Mouse (Mus musculus): ENCODE data around the gene Cadps2. TPM values are rescaled to one million over a fixed set of nuclear protein-coding genes. Genes with fewer than 3 reads are reported as not detected.

The Cadps2 gene
- total and polyA plus RNA-seq, 2 experiments from 2014 or later, result 7.3 to 23.0 TPM

DNA sequence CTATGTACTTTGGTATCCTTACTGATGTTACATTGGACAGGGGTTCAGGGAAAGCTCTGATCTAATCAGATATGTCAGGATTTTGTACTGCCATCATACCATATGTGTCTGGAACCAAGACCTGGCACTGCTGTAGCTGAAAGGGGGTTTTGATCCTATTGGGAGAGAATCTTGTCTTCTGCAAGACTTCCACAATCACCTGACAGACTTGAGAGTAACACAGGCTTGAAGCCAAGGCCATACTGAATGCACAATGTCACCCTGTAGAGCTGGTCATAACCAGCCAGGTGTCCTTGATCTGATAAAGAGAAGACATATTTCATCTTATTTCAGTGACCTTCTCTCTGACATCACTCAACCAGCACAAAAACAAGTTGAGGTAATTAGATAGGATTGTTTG lies 30.8 kb upstream of the Cadps2 start:
- Histone ChIP-seq H3K27me3 (ENCODE audit: insufficient read depth, low read length) (no peaks in the 10 kb centered on the region), H3K36me3 (ENCODE audit: insufficient read depth, low read length) (no peaks in the 10 kb centered on the region), H3K4me3 (ENCODE audit: low read depth, low read length) (no peak overlapping the region), H3K4me1 (ENCODE audit: insufficient read depth, low read length) (no peaks in the 10 kb centered on the region), H3K4me2 (ENCODE audit: low read depth, low read length, poor library complexity, severe bottlenecking) (no peak overlapping the region), H3K27ac (ENCODE audit: low read depth, low read length) (no peak overlapping the region), H3K9ac (replicated peaks; ENCODE audit: low read length, poor library complexity, severe bottlenecking) (no peak overlapping the region), H3K9me3 (ENCODE audit: low read length) (no peaks in the 10 kb centered on the region)
- ATAC-seq (ENCODE audit: low FRiP score) (no peak), DNase-seq (ENCODE audit: low spot score) (peak; percentile 54)
- no peak for TF ChIP-seq CTCF (IDR thresholded peaks at IDR 0.05)

DNA sequence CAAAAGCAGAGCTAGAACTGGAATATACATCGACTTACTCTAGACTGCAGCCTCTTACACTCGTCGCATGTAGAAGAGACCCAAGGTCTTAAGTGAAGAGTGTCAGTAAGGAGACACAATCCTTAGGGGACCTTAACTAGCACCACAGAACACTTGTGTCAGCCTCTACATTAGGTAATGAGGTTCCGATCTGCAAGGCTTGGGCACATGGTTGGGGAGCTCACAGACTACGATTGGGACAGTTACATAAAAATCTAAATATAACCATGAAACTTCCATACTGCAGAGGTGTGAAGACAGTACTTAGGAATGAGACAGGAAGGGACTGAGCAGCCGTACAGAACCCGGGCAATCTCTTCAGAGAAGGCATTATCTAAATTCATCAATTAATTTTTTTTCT lies 27.1 kb upstream of the Cadps2 start:
- no peaks in the 10 kb centered on the region for H3K27me3 ChIP-seq (ENCODE audit: insufficient read depth, low read length)
- no peak overlapping the region for H3K4me2 ChIP-seq (ENCODE audit: low read depth, low read length, poor library complexity, severe bottlenecking)
- no peak for TF ChIP-seq CTCF (IDR thresholded peaks at IDR 0.05)
- WGBS, result 95% methylated on average over 7 of the region's 7 CpGs
- no peaks in the 10 kb centered on the region for H3K36me3 ChIP-seq (ENCODE audit: insufficient read depth, low read length)
- DNase-seq (ENCODE audit: low spot score) (no peak), ATAC-seq (ENCODE audit: low FRiP score) (no peak)
- H3K9me3 ChIP-seq (ENCODE audit: low read length), result no peaks in the 10 kb centered on the region
- no peak overlapping the region for H3K4me3 ChIP-seq (ENCODE audit: low read depth, low read length)
- H3K27ac ChIP-seq (ENCODE audit: low read depth, low read length), result no peak overlapping the region
- H3K9ac ChIP-seq (replicated peaks; ENCODE audit: low read length, poor library complexity, severe bottlenecking), result no peak overlapping the region
- no peaks in the 10 kb centered on the region for H3K4me1 ChIP-seq (ENCODE audit: insufficient read depth, low read length)

DNA sequence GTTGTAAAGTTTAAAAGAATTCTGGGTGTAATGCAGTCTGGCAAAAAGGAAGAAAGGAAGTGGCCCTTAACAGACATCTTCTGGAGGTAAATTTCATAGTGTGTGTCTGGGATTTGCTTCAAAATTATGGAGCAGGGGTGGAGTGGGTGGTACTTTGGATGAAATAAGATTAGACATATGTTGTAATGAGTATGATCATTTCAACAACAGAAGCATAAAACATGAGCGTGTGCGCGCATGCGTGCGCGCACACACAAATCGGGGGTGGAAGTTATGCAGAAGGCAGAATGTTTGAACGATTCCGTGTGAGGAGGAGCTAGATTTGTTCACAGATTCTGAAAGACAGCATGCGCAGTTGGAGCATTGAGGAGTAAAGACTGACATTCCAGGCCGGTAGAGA lies 14.2 kb upstream of the Cadps2 start:
- DNase-seq (ENCODE audit: low spot score), result no peak
- WGBS, result 94% methylated on average over 11 of the region's 11 CpGs
- no peaks in the 10 kb centered on the region for H3K4me1 ChIP-seq (ENCODE audit: insufficient read depth, low read length)
- TF ChIP-seq CTCF (IDR thresholded peaks at IDR 0.05), result no peak
- no peak overlapping the region for H3K9ac ChIP-seq (replicated peaks; ENCODE audit: low read length, poor library complexity, severe bottlenecking)
- H3K9me3 ChIP-seq (ENCODE audit: low read length), result no peaks in the 10 kb centered on the region
- no peaks in the 10 kb centered on the region; the same call in 1 of the 2 replicates for H3K27me3 ChIP-seq (ENCODE audit: insufficient read depth, low read length)
- no peak overlapping the region for H3K27ac ChIP-seq (ENCODE audit: low read depth, low read length)
- no peak for ATAC-seq (ENCODE audit: low FRiP score)
- no peak overlapping the region for H3K4me2 ChIP-seq (ENCODE audit: low read depth, low read length, poor library complexity, severe bottlenecking)
- H3K36me3 ChIP-seq (ENCODE audit: insufficient read depth, low read length), result no peaks in the 10 kb centered on the region
- H3K4me3 ChIP-seq (ENCODE audit: low read depth, low read length), result no peak overlapping the region

DNA sequence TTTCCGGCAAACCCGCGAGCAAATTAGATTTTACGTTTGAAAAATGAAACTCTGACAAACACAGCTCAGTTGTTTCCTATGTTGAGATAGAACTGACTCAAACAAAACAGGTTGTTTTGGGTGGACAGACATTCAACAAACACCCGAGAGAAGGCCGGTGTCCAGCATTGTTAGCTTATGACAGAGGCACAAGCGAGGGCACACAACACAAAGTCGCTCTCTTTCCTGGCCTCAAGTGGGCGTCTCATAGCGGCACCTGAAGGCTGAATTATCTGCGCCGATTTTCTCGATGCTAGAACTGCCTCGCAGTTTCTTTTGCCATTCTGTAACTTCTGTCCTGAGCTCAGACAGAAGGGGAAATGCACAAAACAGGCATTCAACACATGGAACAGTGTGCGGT lies 780 bp upstream of the Cadps2 start:
- no peak for ATAC-seq (ENCODE audit: low FRiP score)
- TF ChIP-seq CTCF (IDR thresholded peaks at IDR 0.05), result peak; percentile 51; the same call in 1 of the 2 replicates
- no peaks in the 10 kb centered on the region for H3K36me3 ChIP-seq (ENCODE audit: insufficient read depth, low read length)
- H3K4me2 ChIP-seq (ENCODE audit: low read depth, low read length, poor library complexity, severe bottlenecking), result peak overlapping the region; percentile 94
- WGBS, result 1% methylated on average over 15 of the region's 15 CpGs
- H3K4me3 ChIP-seq (ENCODE audit: low read depth, low read length), result peak overlapping the region; percentile 74
- DNase-seq (ENCODE audit: low spot score), result peak; percentile 59
- peaks cover 4% of the 10 kb centered on the region; the same call in 1 of the 2 replicates for H3K4me1 ChIP-seq (ENCODE audit: insufficient read depth, low read length)
- H3K9me3 ChIP-seq (ENCODE audit: low read length), result no peaks in the 10 kb centered on the region
- H3K9ac ChIP-seq (replicated peaks; ENCODE audit: low read length, poor library complexity, severe bottlenecking), result 0 out of 2 replicates have a peak overlapping the region, but pooled peaks have one; percentile 64
- H3K27ac ChIP-seq (ENCODE audit: low read depth, low read length), result no peak overlapping the region
- peaks cover 24% of the 10 kb centered on the region; the same call in 1 of the 2 replicates for H3K27me3 ChIP-seq (ENCODE audit: insufficient read depth, low read length)

DNA sequence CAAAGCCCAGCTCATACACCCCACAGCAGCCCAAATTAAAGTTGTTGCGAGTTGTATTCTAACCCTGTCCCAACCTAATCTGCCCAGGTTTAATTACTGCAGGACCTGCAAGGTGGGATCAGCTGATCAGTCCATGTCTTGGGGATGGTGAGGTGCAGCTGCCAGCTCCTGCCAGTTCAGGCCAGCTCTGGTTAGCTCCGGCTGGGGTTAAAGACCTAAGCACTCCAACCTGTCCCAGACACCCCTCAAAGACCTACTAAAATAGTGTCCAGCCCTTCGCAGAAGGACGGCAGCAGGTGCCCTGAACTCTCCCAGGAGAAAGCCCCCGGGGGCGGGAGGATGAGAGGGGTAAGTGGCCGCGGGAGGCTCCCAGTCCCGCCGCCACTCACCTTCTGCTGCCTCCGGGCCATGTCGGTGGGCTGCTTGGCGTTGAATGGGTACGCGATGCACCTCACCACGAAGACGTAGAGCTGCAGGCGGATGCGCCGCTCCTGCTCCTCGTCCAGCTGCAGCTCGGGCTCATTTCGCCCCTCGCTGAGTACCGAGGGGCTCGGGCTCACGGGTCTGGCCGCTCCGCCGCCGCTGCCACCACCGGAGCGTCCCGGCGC lies 716 bp downstream of the Cadps2 start:
- peaks cover 24% of the 10 kb centered on the region; the same call in 1 of the 2 replicates for H3K27me3 ChIP-seq (ENCODE audit: insufficient read depth, low read length)
- 2% methylated on average over 27 of the region's 35 CpGs for WGBS
- DNase-seq (ENCODE audit: low spot score) (no peak), ATAC-seq (ENCODE audit: low FRiP score) (peak; percentile 46)
- H3K4me2 ChIP-seq (ENCODE audit: low read depth, low read length, poor library complexity, severe bottlenecking), result peak overlapping the region; percentile 94
- peak overlapping the region; percentile 74 for H3K4me3 ChIP-seq (ENCODE audit: low read depth, low read length)
- H3K9me3 ChIP-seq (ENCODE audit: low read length), result no peaks in the 10 kb centered on the region
- no peak for TF ChIP-seq CTCF (IDR thresholded peaks at IDR 0.05)
- H3K36me3 ChIP-seq (ENCODE audit: insufficient read depth, low read length), result no peaks in the 10 kb centered on the region
- peak overlapping the region; percentile 64 for H3K9ac ChIP-seq (replicated peaks; ENCODE audit: low read length, poor library complexity, severe bottlenecking)
- peak overlapping the region; percentile 49; the same call in 1 of the 2 replicates for H3K27ac ChIP-seq (ENCODE audit: low read depth, low read length)
- peaks cover 4% of the 10 kb centered on the region; the same call in 1 of the 2 replicates for H3K4me1 ChIP-seq (ENCODE audit: insufficient read depth, low read length)

DNA sequence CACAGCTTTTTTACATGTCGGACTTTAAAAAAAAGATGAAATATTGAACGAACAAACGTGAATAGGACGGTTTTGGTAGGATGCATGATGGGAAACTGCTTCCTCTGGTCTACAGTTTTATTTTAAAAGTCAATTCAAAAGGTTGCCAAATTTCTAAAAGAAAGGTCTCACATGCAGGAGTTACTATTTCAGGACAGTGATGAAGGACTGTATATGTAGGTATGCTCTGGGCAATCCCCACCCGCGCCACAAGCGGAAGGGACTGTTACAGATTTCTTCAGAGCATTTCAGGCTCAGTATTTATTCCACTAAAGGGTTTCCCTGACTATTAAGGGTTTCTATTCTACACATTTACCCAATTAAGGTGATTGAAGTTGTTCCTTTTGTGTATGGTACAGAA lies 1.6 kb downstream of the Cadps2 start:
- no peak for TF ChIP-seq CTCF (IDR thresholded peaks at IDR 0.05)
- Histone ChIP-seq H3K36me3 (ENCODE audit: insufficient read depth, low read length) (no peaks in the 10 kb centered on the region), H3K4me2 (ENCODE audit: low read depth, low read length, poor library complexity, severe bottlenecking) (peak overlapping the region; percentile 94; the same call in 1 of the 2 replicates), H3K9ac (replicated peaks; ENCODE audit: low read length, poor library complexity, severe bottlenecking) (no peak overlapping the region), H3K27me3 (ENCODE audit: insufficient read depth, low read length) (peaks cover 24% of the 10 kb centered on the region; the same call in 1 of the 2 replicates), H3K27ac (ENCODE audit: low read depth, low read length) (no peak overlapping the region), H3K4me1 (ENCODE audit: insufficient read depth, low read length) (peaks cover 4% of the 10 kb centered on the region; the same call in 1 of the 2 replicates), H3K4me3 (ENCODE audit: low read depth, low read length) (peak overlapping the region; percentile 74), H3K9me3 (ENCODE audit: low read length) (no peaks in the 10 kb centered on the region)
- 96% methylated on average over 7 of the region's 7 CpGs for WGBS
- ATAC-seq (ENCODE audit: low FRiP score) (no peak), DNase-seq (ENCODE audit: low spot score) (no peak)

Measured in midbrain, postnatal 0 days (tissue).